Mouse (Mus musculus): ENCODE results near the gene Prdx1.

- TF ChIP-seq POLR2A (IDR thresholded peaks at IDR 0.05; ENCODE audit: low read depth, low read length) (no peak), CTCF (IDR thresholded peaks at IDR 0.05; ENCODE audit: extremely low read depth, insufficient read length, insufficient replicate concordance, low read depth, low read length) (peak; percentile 58; the same call in 1 of the 2 replicates)
Measured at GRCm38 (mm10) chr4:116644326-116644725, 41.0 kb upstream of the Prdx1 start.

Measured in small intestine, adult 2 months (tissue).